Mouse (Mus musculus): ENCODE measurements around the gene Abcb7. TPM values are rescaled to one million over a fixed set of nuclear protein-coding genes. Genes with fewer than 3 reads are reported as not detected.
"Not testable (repeated sequence)": the region's sequence is repeated elsewhere in the genome, so short reads cannot be mapped to it uniquely, and the experiment has no call there.

The Abcb7 gene
- 10 to 100 TPM; 42.9 to 44.7 TPM for total RNA-seq (2021)
- long read RNA-seq, experiment 1, full-length matches to known transcripts = 5 of 73 reads
- long read RNA-seq, experiment 1, partial matches to known transcripts = 0 of 73 reads
- long read RNA-seq, experiment 1, other reads (novel, unspliced or antisense) = 68 of 73 reads
- long read RNA-seq, experiment 2, full-length matches to known transcripts = 9 of 86 reads
- long read RNA-seq, experiment 2, partial matches to known transcripts = 0 of 86 reads
- long read RNA-seq, experiment 2, other reads (novel, unspliced or antisense) = 77 of 86 reads

GRCm38 (mm10) chrX:104413183-104413983 is at the start of gene Abcb7:
Abcb7 (minus strand) TSS chrX:104413856.
- intact Hi-C loops (cut with DNase I) = no loop called here
- peak; percentile 60 to 63 for DNase-seq

GRCm38 (mm10) chrX:104461755-104462154 is 48.1 kb upstream of the Abcb7 start:
- intact Hi-C loops (cut with DNase I) = no loop called here

GRCm38 (mm10) chrX:104452433-104452832 is 38.8 kb upstream of the Abcb7 start:
- no peak for DNase-seq
- intact Hi-C loops (cut with DNase I) = no loop called here

More at GRCm38 (mm10) chrX:104461755-104462154, 48.1 kb upstream of the Abcb7 start:
- peak in 1 of 2 experiments; percentile 13 for DNase-seq

GRCm38 (mm10) chrX:104433456-104433855 is 19.8 kb upstream of the Abcb7 start:
- intact Hi-C loops (cut with DNase I) = no loop called here
- no peak for DNase-seq

GRCm38 (mm10) chrX:104428108-104428507 is 14.5 kb upstream of the Abcb7 start:
- intact Hi-C loops (cut with DNase I) = no loop called here

GRCm38 (mm10) chrX:104413995-104414394 is 339 bp upstream of the Abcb7 start:
- intact Hi-C loops (cut with DNase I) = no loop called here

More at GRCm38 (mm10) chrX:104428108-104428507, 14.5 kb upstream of the Abcb7 start:
- DNase-seq = no peak

GRCm38 (mm10) chrX:104408137-104408536 is 5.5 kb downstream of the Abcb7 start:
- no peak for DNase-seq
- intact Hi-C loops (cut with DNase I) = no loop called here

More at GRCm38 (mm10) chrX:104413995-104414394, 339 bp upstream of the Abcb7 start:
- no peak for DNase-seq

GRCm38 (mm10) chrX:104402463-104402862 is 11.2 kb downstream of the Abcb7 start:
- intact Hi-C loops (cut with DNase I) = no loop called here
- no peak for DNase-seq

GRCm38 (mm10) chrX:104401134-104401533 is 12.5 kb downstream of the Abcb7 start:
- intact Hi-C loops (cut with DNase I) = no loop called here
- no peak for DNase-seq

- intact Hi-C loops (cut with DNase I) = no loop called here
These were observed 16.1 kb downstream of the Abcb7 start for GRCm38 (mm10) chrX:104397526-104397925.

GRCm38 (mm10) chrX:104359686-104360085 is 54.0 kb downstream of the Abcb7 start:
- intact Hi-C loops (cut with DNase I) = no loop called here
- no peak for DNase-seq

More at GRCm38 (mm10) chrX:104397526-104397925, 16.1 kb downstream of the Abcb7 start:
- no peak for DNase-seq

GRCm38 (mm10) chrX:104355842-104356241 is 57.8 kb downstream of the Abcb7 start:
- DNase-seq = no peak
- intact Hi-C loops (cut with DNase I) = no loop called here

GRCm38 (mm10) chrX:104348146-104348545 is 65.5 kb downstream of the Abcb7 start:
- peak in 1 of 2 experiments; percentile 17 for DNase-seq
- intact Hi-C loops (cut with DNase I) = not testable (repeated sequence)

GRCm38 (mm10) chrX:104291721-104292120 is 121.9 kb downstream of the Abcb7 start:
- intact Hi-C loops (cut with DNase I) = no loop called here
- DNase-seq = no peak

- intact Hi-C loops (cut with DNase I) = no loop called here
These were observed 133.8 kb downstream of the Abcb7 start for GRCm38 (mm10) chrX:104279828-104280227.

GRCm38 (mm10) chrX:104264371-104264770 is 149.3 kb downstream of the Abcb7 start:
- no peak for DNase-seq
- intact Hi-C loops (cut with DNase I) = no loop called here

More at GRCm38 (mm10) chrX:104279828-104280227, 133.8 kb downstream of the Abcb7 start:
- DNase-seq = no peak

- intact Hi-C loops (cut with DNase I) = no loop called here
- DNase-seq = no peak
These were observed 151.2 kb downstream of the Abcb7 start for GRCm38 (mm10) chrX:104262468-104262867.

GRCm38 (mm10) chrX:104256561-104256960 is 157.1 kb downstream of the Abcb7 start:
- no peak for DNase-seq
- intact Hi-C loops (cut with DNase I) = no loop called here

Measured in gastrocnemius, postnatal 36 days (tissue).